Mouse (Mus musculus): ENCODE results near the gene Abcg5. TPM values are rescaled to one million over a fixed set of nuclear protein-coding genes. Genes with fewer than 3 reads are reported as not detected.
A peak's percentile ranks its signal among the peaks of the same experiment; 100 is the strongest.

Gene Abcg5
- polyA plus RNA-seq, 1 experiment from 2014 or later = 0.50 TPM

- Histone ChIP-seq H3K9me3 (replicated peaks) (no peaks in the 10 kb centered on the region), H3K36me3 (replicated peaks) (no peaks in the 10 kb centered on the region), H3K4me2 (no peak overlapping the region), H3K4me3 (replicated peaks) (no peak overlapping the region), H3K9ac (no peak overlapping the region), H3K27me3 (no peaks in the 10 kb centered on the region), H3K4me1 (replicated peaks) (no peaks in the 10 kb centered on the region; the same call in 1 of the 2 replicates), H3K27ac (replicated peaks) (no peak overlapping the region)
- no peak for ATAC-seq (ENCODE audit: insufficient read depth)
- 73% methylated on average over 10 of the region's 10 CpGs for WGBS (ENCODE audit: insufficient replicate concordance)
Measured at GRCm38 (mm10) chr17:84627721-84628120, 55.1 kb downstream of the Abcg5 start.

DNA sequence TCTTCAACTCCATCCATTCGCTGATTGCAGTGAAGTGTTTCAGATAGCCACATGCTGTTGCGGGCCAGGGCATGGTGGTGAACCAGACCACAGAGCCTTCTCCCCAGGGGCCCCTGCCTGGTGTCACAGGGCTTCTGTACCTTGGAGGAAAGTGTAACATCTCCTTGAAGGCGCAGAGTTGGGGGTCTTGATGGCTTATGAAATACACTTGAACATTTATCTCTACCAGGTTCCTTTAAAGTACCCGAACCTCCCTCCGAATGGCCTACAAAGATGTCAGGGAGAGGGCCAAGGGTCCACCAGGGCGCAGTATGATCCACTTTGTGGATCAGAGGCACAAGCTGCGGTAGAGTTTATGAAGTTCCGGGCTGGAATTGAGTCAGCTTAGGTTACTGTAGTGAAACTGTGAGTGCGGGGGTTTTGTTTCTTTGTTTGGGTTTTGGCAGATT is 55.9 kb downstream of the Abcg5 start:
- no peaks in the 10 kb centered on the region for H3K9me3 ChIP-seq (replicated peaks)
- no peaks in the 10 kb centered on the region for H3K36me3 ChIP-seq (replicated peaks)
- WGBS (ENCODE audit: insufficient replicate concordance) = 43% methylated on average over 9 of the region's 9 CpGs
- peak overlapping the region; percentile 56; the same call in 1 of the 2 replicates for H3K4me3 ChIP-seq (replicated peaks)
- H3K27me3 ChIP-seq = no peaks in the 10 kb centered on the region
- no peaks in the 10 kb centered on the region; the same call in 1 of the 2 replicates for H3K4me1 ChIP-seq (replicated peaks)
- no peak overlapping the region for H3K27ac ChIP-seq (replicated peaks)
- ATAC-seq (ENCODE audit: insufficient read depth) = no peak
- H3K9ac ChIP-seq = no peak overlapping the region
- peak overlapping the region; percentile 70 for H3K4me2 ChIP-seq

DNA sequence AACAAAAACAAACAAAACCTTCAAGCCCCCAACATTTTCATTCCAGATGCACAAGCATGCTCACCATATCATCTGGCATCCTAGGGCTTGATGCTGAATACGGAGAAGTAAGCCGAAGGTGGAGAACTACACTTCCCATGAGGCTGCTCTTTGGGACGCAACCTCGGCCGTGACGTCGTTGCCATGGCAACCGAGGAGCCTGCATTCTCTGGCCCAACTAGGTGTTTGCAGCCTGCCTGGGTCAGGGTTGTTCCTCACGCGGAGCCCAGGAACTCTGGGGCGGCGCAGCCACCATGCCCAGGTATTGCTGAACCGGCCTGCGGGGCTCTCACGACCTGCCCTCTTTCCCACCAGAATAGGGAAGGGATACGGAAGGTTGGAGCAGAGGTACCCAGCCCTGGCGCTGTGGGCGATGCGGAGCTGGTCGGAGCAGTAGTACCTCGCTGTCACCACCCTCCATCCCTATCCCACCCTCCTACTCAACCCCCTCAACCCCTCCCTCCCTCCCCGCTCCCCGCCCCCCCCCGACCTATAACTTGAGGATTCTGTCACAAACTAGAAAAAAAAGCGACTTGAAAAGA is 56.4 kb downstream of the Abcg5 start, which contains the start of gene Dync2li1:
Gene Dync2li1 (plus strand): TSS at position 221 of the 581 bp plus-strand sequence.
- peak; percentile 56; the same call in 1 of the 2 replicates for ATAC-seq (ENCODE audit: insufficient read depth)
- Histone ChIP-seq H3K36me3 (replicated peaks) (no peaks in the 10 kb centered on the region), H3K27me3 (no peaks in the 10 kb centered on the region), H3K27ac (replicated peaks) (no peak within 1 kb of the TSS), H3K4me2 (peak within 1 kb of the TSS; percentile 70), H3K9me3 (replicated peaks) (no peaks in the 10 kb centered on the region), H3K4me1 (replicated peaks) (no peaks in the 10 kb centered on the region; the same call in 1 of the 2 replicates), H3K9ac (no peak within 1 kb of the TSS), H3K4me3 (replicated peaks) (peak within 1 kb of the TSS; percentile 56)
- 2% methylated on average over 25 of the region's 25 CpGs for WGBS (ENCODE audit: insufficient replicate concordance)

- H3K36me3 ChIP-seq (replicated peaks) = no peaks in the 10 kb centered on the region
- H3K27ac ChIP-seq (replicated peaks) = no peak overlapping the region
- no peak overlapping the region for H3K4me2 ChIP-seq
- H3K9ac ChIP-seq = no peak overlapping the region
- no peak overlapping the region for H3K4me3 ChIP-seq (replicated peaks)
- no peaks in the 10 kb centered on the region; the same call in 1 of the 2 replicates for H3K4me1 ChIP-seq (replicated peaks)
- ATAC-seq (ENCODE audit: insufficient read depth) = no peak
- no peaks in the 10 kb centered on the region for H3K27me3 ChIP-seq
- H3K9me3 ChIP-seq (replicated peaks) = no peaks in the 10 kb centered on the region
- 51% methylated on average over 2 of the region's 2 CpGs for WGBS (ENCODE audit: insufficient replicate concordance)
Measured at GRCm38 (mm10) chr17:84622873-84623272, 59.9 kb downstream of the Abcg5 start.

GRCm38 (mm10) chr17:84622028-84622427 is 60.8 kb downstream of the Abcg5 start:
- Histone ChIP-seq H3K4me1 (replicated peaks) (no peaks in the 10 kb centered on the region; the same call in 1 of the 2 replicates), H3K4me3 (replicated peaks) (no peak overlapping the region), H3K36me3 (replicated peaks) (no peaks in the 10 kb centered on the region), H3K27me3 (no peaks in the 10 kb centered on the region), H3K4me2 (no peak overlapping the region), H3K27ac (replicated peaks) (no peak overlapping the region), H3K9ac (no peak overlapping the region), H3K9me3 (replicated peaks) (no peaks in the 10 kb centered on the region)
- 57% methylated on average over 4 of the region's 4 CpGs for WGBS (ENCODE audit: insufficient replicate concordance)
- ATAC-seq (ENCODE audit: insufficient read depth) = no peak

DNA sequence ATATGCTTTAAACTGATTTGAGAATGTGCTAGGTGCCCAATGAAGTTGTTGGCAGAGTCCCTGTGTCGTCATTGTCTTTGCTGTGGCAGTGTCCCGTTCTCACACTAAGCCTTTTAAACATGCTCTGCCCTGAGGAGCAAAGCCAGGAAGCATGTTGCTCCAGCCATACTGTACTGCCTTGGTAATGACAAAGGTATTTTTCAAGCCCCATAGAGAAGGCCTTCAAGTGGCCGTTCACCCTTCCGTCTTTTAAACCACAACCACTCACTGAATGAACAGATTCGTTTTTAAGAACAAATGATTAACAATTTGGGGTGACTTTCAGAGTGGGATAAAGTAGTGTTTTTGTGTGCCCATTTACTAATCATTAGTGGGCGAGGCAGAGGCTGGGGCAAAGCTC is 61.6 kb downstream of the Abcg5 start:
- ATAC-seq (ENCODE audit: insufficient read depth) = no peak

DNA sequence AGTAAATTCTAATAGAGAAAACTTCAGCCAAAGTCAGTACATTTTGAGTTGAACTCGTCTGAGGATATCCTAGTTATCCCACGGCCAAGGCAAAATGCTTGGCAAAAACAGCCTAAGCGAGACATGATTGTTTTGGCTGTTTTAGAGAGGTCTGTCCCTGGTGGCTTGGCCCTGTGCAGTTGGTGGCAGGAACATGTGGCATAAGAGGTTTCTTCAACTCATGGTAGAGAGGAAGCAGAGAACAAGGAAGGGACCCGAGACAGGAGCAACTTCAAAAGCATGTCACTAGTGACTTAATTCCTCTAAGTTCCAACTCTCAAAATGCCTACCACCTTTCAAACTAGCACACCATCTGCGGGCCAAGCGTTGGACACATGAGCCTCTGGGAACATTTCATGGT is 62.2 kb downstream of the Abcg5 start:
- Histone ChIP-seq H3K36me3 (replicated peaks) (no peaks in the 10 kb centered on the region), H3K9me3 (replicated peaks) (no peaks in the 10 kb centered on the region), H3K4me1 (replicated peaks) (no peaks in the 10 kb centered on the region), H3K4me3 (replicated peaks) (no peak overlapping the region), H3K9ac (no peak overlapping the region), H3K4me2 (no peak overlapping the region), H3K27ac (replicated peaks) (no peak overlapping the region), H3K27me3 (no peaks in the 10 kb centered on the region)
- WGBS (ENCODE audit: insufficient replicate concordance) = 56% methylated on average over 6 of the region's 6 CpGs
- no peak for ATAC-seq (ENCODE audit: insufficient read depth)

More for the DNA sequence above, 61.6 kb downstream of the Abcg5 start:
- WGBS (ENCODE audit: insufficient replicate concordance) = 58% methylated on average over 6 of the region's 6 CpGs
- H3K9me3 ChIP-seq (replicated peaks) = no peaks in the 10 kb centered on the region
- H3K27me3 ChIP-seq = no peaks in the 10 kb centered on the region
- H3K4me1 ChIP-seq (replicated peaks) = no peaks in the 10 kb centered on the region
- no peak overlapping the region for H3K4me3 ChIP-seq (replicated peaks)
- H3K27ac ChIP-seq (replicated peaks) = no peak overlapping the region
- no peaks in the 10 kb centered on the region for H3K36me3 ChIP-seq (replicated peaks)
- H3K9ac ChIP-seq = no peak overlapping the region
- no peak overlapping the region for H3K4me2 ChIP-seq

DNA sequence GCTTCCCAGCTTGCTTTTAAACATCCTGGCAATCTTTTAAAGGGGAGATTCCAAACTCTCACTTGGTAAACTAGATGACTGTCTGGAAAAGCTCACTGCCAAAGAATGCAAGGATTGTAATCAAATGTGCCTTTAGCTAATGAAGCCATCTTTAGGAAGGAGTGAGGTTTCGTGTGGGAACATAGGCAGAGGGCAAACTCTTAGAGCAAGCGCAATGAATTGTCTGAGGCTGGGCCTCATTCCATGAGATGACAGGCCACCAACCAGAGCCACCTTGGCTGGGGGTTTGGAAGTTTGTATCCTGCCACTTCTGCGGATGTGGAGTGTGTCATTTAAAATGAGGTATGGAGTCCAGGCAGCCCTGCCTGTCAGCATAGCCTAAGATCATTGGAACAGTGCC is 62.7 kb downstream of the Abcg5 start:
- H3K27ac ChIP-seq (replicated peaks) = no peak overlapping the region
- no peak overlapping the region for H3K4me3 ChIP-seq (replicated peaks)
- H3K4me1 ChIP-seq (replicated peaks) = no peaks in the 10 kb centered on the region
- H3K4me2 ChIP-seq = no peak overlapping the region
- no peaks in the 10 kb centered on the region for H3K36me3 ChIP-seq (replicated peaks)
- no peaks in the 10 kb centered on the region for H3K9me3 ChIP-seq (replicated peaks)
- no peaks in the 10 kb centered on the region for H3K27me3 ChIP-seq
- no peak for ATAC-seq (ENCODE audit: insufficient read depth)
- no peak overlapping the region for H3K9ac ChIP-seq
- 68% methylated on average over 3 of the region's 3 CpGs for WGBS (ENCODE audit: insufficient replicate concordance)

DNA sequence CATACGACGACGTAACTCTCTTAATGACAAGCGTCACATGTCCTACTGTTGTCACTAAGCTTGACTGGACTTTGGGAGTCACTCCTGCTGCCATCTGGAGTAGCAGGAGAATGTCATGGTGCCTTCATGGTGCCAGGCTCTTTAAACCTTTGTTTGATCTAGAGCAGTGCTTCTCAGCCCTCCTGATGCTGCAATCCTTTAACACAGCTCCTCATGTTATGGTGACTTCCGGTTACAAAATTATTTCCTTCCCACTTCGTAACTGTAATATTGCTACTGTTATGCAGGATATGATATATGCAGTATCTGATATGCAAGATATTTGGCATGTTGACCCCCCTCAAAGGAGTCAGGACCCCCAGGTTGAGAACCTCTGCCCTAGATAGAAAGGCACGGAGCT is 63.7 kb downstream of the Abcg5 start:
- Histone ChIP-seq H3K4me2 (no peak overlapping the region), H3K9me3 (replicated peaks) (no peaks in the 10 kb centered on the region), H3K36me3 (replicated peaks) (no peaks in the 10 kb centered on the region), H3K4me1 (replicated peaks) (no peaks in the 10 kb centered on the region), H3K27me3 (no peaks in the 10 kb centered on the region), H3K27ac (replicated peaks) (0 out of 2 replicates have a peak overlapping the region, but pooled peaks have one; percentile 1), H3K9ac (no peak overlapping the region), H3K4me3 (replicated peaks) (no peak overlapping the region)
- no peak for ATAC-seq (ENCODE audit: insufficient read depth)
- 77% methylated on average over 7 of the region's 7 CpGs for WGBS (ENCODE audit: insufficient replicate concordance)

- H3K9ac ChIP-seq = no peak overlapping the region
- no peaks in the 10 kb centered on the region for H3K4me1 ChIP-seq (replicated peaks)
- 76% methylated on average over 6 of the region's 6 CpGs for WGBS (ENCODE audit: insufficient replicate concordance)
- no peak overlapping the region for H3K4me3 ChIP-seq (replicated peaks)
- ATAC-seq (ENCODE audit: insufficient read depth) = no peak
- H3K27ac ChIP-seq (replicated peaks) = no peak overlapping the region
- H3K9me3 ChIP-seq (replicated peaks) = 0 out of 2 replicates have a peak, but pooled peaks cover 5% of the 10 kb centered on the region
- no peaks in the 10 kb centered on the region for H3K27me3 ChIP-seq
- no peaks in the 10 kb centered on the region for H3K36me3 ChIP-seq (replicated peaks)
- no peak overlapping the region for H3K4me2 ChIP-seq
Measured at GRCm38 (mm10) chr17:84617953-84618352, 64.9 kb downstream of the Abcg5 start.

DNA sequence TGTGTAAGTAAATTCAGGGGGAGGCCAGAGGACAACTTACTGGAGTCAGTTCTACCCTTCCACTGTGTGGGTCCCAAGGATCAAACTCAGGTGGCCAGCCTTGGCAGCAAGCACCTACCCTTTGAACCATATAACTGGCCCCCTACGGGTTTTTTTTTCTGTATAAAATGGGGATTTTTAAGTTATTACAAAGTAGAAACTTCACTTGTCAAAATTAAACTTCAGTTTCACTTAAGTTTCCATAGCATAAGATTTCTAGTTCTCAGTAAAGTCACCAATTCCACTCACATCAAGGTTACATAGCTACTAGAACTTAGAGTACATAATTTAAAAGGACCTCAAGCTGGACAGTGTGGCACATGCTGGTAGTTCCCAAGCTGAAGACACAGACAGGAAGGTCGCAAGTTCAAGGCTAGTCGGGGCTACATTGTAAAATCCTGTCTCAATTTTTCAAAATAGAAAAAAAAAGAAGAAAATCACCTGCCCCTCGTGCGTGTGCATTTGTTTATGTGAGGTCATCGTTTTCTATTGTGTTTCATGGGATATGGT is 66.2 kb downstream of the Abcg5 start:
- 65% methylated on average over 6 of the region's 6 CpGs for WGBS (ENCODE audit: insufficient replicate concordance)
- H3K4me3 ChIP-seq (replicated peaks) = no peak overlapping the region
- H3K9ac ChIP-seq = no peak overlapping the region
- no peaks in the 10 kb centered on the region for H3K27me3 ChIP-seq
- 0 out of 2 replicates have a peak, but pooled peaks cover 5% of the 10 kb centered on the region for H3K9me3 ChIP-seq (replicated peaks)
- no peak overlapping the region for H3K4me2 ChIP-seq
- H3K4me1 ChIP-seq (replicated peaks) = no peaks in the 10 kb centered on the region
- ATAC-seq (ENCODE audit: insufficient read depth) = no peak
- no peak overlapping the region for H3K27ac ChIP-seq (replicated peaks)
- H3K36me3 ChIP-seq (replicated peaks) = no peaks in the 10 kb centered on the region

All from liver, embryonic 15.5 days (tissue).